Comparison of ENCODE assay signal across 12 mouse cellular contexts in genomic region chr2:18116432-18116831, GRCm38 (mm10).
"Had no signal": no experiment of that assay in that cellular context is flagged by ENCODE, and none has a peak within 500 bp of the region (broad histone marks: within the 10 kb centered on the region; RNA-seq: fewer than 3 reads in every experiment).

No protein-coding gene starts in this region.

- H3K4me1 ChIP-seq: kidney, embryonic 15.5 days; limb, embryonic 12.5 days; neural tube, embryonic 15.5 days had no signal

- H3K27me3 ChIP-seq: kidney, embryonic 15.5 days; limb, embryonic 12.5 days; neural tube, embryonic 15.5 days had no signal

- H3K27ac ChIP-seq: kidney, embryonic 15.5 days; limb, embryonic 12.5 days; liver, embryonic 14.5 days; neural tube, embryonic 15.5 days; stomach, postnatal 0 days had no signal

- H3K4me3 ChIP-seq: kidney, embryonic 15.5 days; limb, embryonic 12.5 days; myocyte; neural tube, embryonic 15.5 days had no signal

- H3K9ac ChIP-seq: kidney, embryonic 15.5 days; limb, embryonic 12.5 days; liver, embryonic 14.5 days; neural tube, embryonic 15.5 days had no signal

- H3K9me3 ChIP-seq: kidney, embryonic 15.5 days; neural tube, embryonic 15.5 days had no signal

- DNase-seq: kidney, adult 2 months; kidney, postnatal 14 days; layer of hippocampus, postnatal 36 days; lung, adult 18-20 months; midbrain, embryonic 14.5 days; thymus, postnatal 4 days had no signal
